Mouse (Mus musculus) mesoderm, embryonic 11.5 days (tissue): ENCODE measurements around the gene Ppp5c.
"Not testable (repeated sequence)": the region's sequence is repeated elsewhere in the genome, so short reads cannot be mapped to it uniquely, and the experiment has no call there.

Experiments
- DNase-seq: peaks from one replicate; pipeline ENCODE4 v3.0.0-alpha.2; 2012; ENCODE audit warnings: low read depth, low spot score

Ppp5c gene

GRCm38 (mm10) chr7:17027588-17028343 lies at the start of gene Ppp5c:
Ppp5c (minus strand) TSS chr7:17027924.
- DNase-seq: peak; percentile 92

- no peak for DNase-seq
Observed at GRCm38 (mm10) chr7:17076542-17076941, 48.8 kb upstream of the Ppp5c start.

- peak; percentile 68 for DNase-seq
Observed at GRCm38 (mm10) chr7:17073904-17074615, 46.3 kb upstream of the Ppp5c start, which contains the start of gene Psg16. Psg16 (plus strand) TSS chr7:17074040.

- DNase-seq: no peak
Observed at GRCm38 (mm10) chr7:17073513-17073903, 45.8 kb upstream of the Ppp5c start.

- not testable (repeated sequence) for DNase-seq
Observed at GRCm38 (mm10) chr7:17067651-17068050, 39.9 kb upstream of the Ppp5c start.

- DNase-seq: no peak
Observed at GRCm38 (mm10) chr7:17067000-17067399, 39.3 kb upstream of the Ppp5c start.

- DNase-seq: peak; percentile 71
Observed at GRCm38 (mm10) chr7:17066412-17066811, 38.7 kb upstream of the Ppp5c start.

GRCm38 (mm10) chr7:17065620-17066019 lies 37.9 kb upstream of the Ppp5c start:
- DNase-seq: no peak

- DNase-seq: no peak
Observed at GRCm38 (mm10) chr7:17062845-17063244, 35.1 kb upstream of the Ppp5c start.

- peak; percentile 90 for DNase-seq
Observed at GRCm38 (mm10) chr7:17062389-17062788, 34.7 kb upstream of the Ppp5c start, which contains the start of gene Hif3a. Hif3a (minus strand) TSS chr7:17062427.

- DNase-seq: no peak
Observed at GRCm38 (mm10) chr7:17060782-17061605, 33.3 kb upstream of the Ppp5c start.

- DNase-seq: no peak
Observed at GRCm38 (mm10) chr7:17060031-17060781, 32.5 kb upstream of the Ppp5c start.

- DNase-seq: no peak
Observed at GRCm38 (mm10) chr7:17059463-17059844, 31.7 kb upstream of the Ppp5c start.

- DNase-seq: no peak
Observed at GRCm38 (mm10) chr7:17058816-17059462, 31.2 kb upstream of the Ppp5c start.

- peak; percentile 74 for DNase-seq
Observed at GRCm38 (mm10) chr7:17058071-17058689, 30.5 kb upstream of the Ppp5c start.

- DNase-seq: peak; percentile 39
Observed at GRCm38 (mm10) chr7:17056601-17057523, 29.1 kb upstream of the Ppp5c start.

- peak; percentile 75 for DNase-seq
Observed at GRCm38 (mm10) chr7:17056081-17056581, 28.4 kb upstream of the Ppp5c start.

- DNase-seq: no peak
Observed at GRCm38 (mm10) chr7:17055287-17055946, 27.7 kb upstream of the Ppp5c start.
